Mouse (Mus musculus) forebrain, embryonic 16.5 days (tissue): ENCODE results near the gene Btbd35f15. TPM values are rescaled to one million over a fixed set of nuclear protein-coding genes. Genes with fewer than 3 reads are reported as not detected.
"Not testable (repeated sequence)": the region's sequence is repeated elsewhere in the genome, so short reads cannot be mapped to it uniquely, and the experiment has no call there.

Experiments used
- ATAC-seq: fragments of 200-750 bp; cut with Nextera tagmentation; 2 replicates; pipeline ENCODE4 v1.8.0; 2017; ENCODE audit warnings: mild to moderate bottlenecking, moderate library complexity
- H3K27ac ChIP-seq: fragments of 300-500 bp; sonication (generic); 2 replicates; pipeline ENCODE4 v1.5.1; 2014; ENCODE audit warnings: low read length, control low read depth
- H3K27me3 ChIP-seq: fragments of 300-500 bp; sonication (generic); replicated peaks from 2 replicates; pipeline ENCODE4 v1.6.1; 2014; ENCODE audit warnings: low read length; ENCODE audit not compliant: control insufficient read depth, insufficient read depth
- H3K36me3 ChIP-seq: fragments of 300-500 bp; sonication (generic); 2 replicates; pipeline ENCODE4 v1.6.1; 2014; ENCODE audit not compliant: control insufficient read depth, insufficient read depth
- H3K4me1 ChIP-seq: fragments of 300-500 bp; sonication (generic); replicated peaks from 2 replicates; pipeline ENCODE4 v1.6.1; 2014; ENCODE audit warnings: low read length; ENCODE audit not compliant: control insufficient read depth, insufficient read depth
- H3K4me2 ChIP-seq: fragments of 300-500 bp; sonication (generic); 2 replicates; pipeline ENCODE4 v1.6.1; 2014; ENCODE audit warnings: mild to moderate bottlenecking, low read length, control low read depth
- H3K4me3 ChIP-seq: fragments of 300-500 bp; sonication (generic); replicated peaks from 2 replicates; pipeline ENCODE4 v1.5.1; 2014; ENCODE audit warnings: mild to moderate bottlenecking, low read length, control low read depth
- H3K9ac ChIP-seq: fragments of 300-500 bp; sonication (generic); replicated peaks from 2 replicates; pipeline ENCODE4 v1.6.1; 2014; ENCODE audit warnings: low read depth, low read length, control low read depth
- H3K9me3 ChIP-seq: fragments of 300-500 bp; sonication (generic); 2 replicates; pipeline ENCODE4 v1.6.1; 2016; ENCODE audit warnings: low read length; ENCODE audit not compliant: control insufficient read depth
- WGBS: fragments of 180-500 bp; shearing (Covaris S2); extraction: QIAGEN DNeasy Blood & Tissue Kit; methylation state at CpG from one replicate; pipeline ENCODE4 v1.1.7; 2014; 5-methylcytosine and 5-hydroxymethylcytosine counted together
- polyA plus RNA-seq: library from polyadenylated mRNA; unstranded; fragments of >200 nt; fragmentation: Nextera tagmentation; extraction: Ambion mirVana; gene quantifications from 2 replicates; pipeline ENCODE4 v1.2.1, GENCODE M21; 2015

The Btbd35f15 gene
- polyA plus RNA-seq, result not detected in 2 replicates

GRCm38 (mm10) chrX:33577214-33577613 is at the start of gene Btbd35f15:
Gene Btbd35f15 (minus strand): TSS chrX:33577314.
- not testable (repeated sequence) for H3K4me1 ChIP-seq, H3K4me3 ChIP-seq, H3K4me2 ChIP-seq, ATAC-seq, H3K27me3 ChIP-seq, H3K9me3 ChIP-seq, H3K9ac ChIP-seq, H3K27ac ChIP-seq, H3K36me3 ChIP-seq
- WGBS, result no CpG with 5 or more reads among the region's 3 CpGs

Other genes with a start within 250 kb of the Btbd35f15 start
- gene Btbd35f13, start 79.9 kb upstream of the Btbd35f15 start, polyA plus RNA-seq, result not detected in 2 replicates
- not detected in 2 replicates for gene Btbd35f14, start 125.0 kb upstream of the Btbd35f15 start, polyA plus RNA-seq